Mouse (Mus musculus) midbrain, embryonic 13.5 days (tissue): Measurements from ENCODE around the gene Asap3. TPM values are rescaled to one million over a fixed set of nuclear protein-coding genes. Genes with fewer than 3 reads are reported as not detected.

Experiments used
- ATAC-seq: fragments of 200-750 bp; cut with Nextera tagmentation; 2 replicates; pipeline ENCODE4 v1.8.0; 2017; ENCODE audit warnings: mild to moderate bottlenecking, moderate TSS enrichment, moderate library complexity
- H3K27ac ChIP-seq: fragments of 300-500 bp; sonication (generic); 2 replicates; pipeline ENCODE4 v1.5.1; 2015; ENCODE audit warnings: inconsistent platforms, mild to moderate bottlenecking, moderate library complexity
- H3K27me3 ChIP-seq: fragments of 300-500 bp; sonication (generic); 2 replicates; pipeline ENCODE4 v1.6.1; 2015; ENCODE audit warnings: mild to moderate bottlenecking, inconsistent platforms
- H3K36me3 ChIP-seq: fragments of 300-500 bp; sonication (generic); 2 replicates; pipeline ENCODE4 v1.6.1; 2015; ENCODE audit warnings: mild to moderate bottlenecking, inconsistent platforms
- H3K4me1 ChIP-seq: fragments of 300-500 bp; sonication (generic); replicated peaks from 2 replicates; pipeline ENCODE4 v1.6.1; 2015; ENCODE audit warnings: inconsistent platforms
- H3K4me2 ChIP-seq: fragments of 300-500 bp; sonication (generic); replicated peaks from 2 replicates; pipeline ENCODE4 v1.6.1; 2015; ENCODE audit warnings: moderate library complexity, mild to moderate bottlenecking, inconsistent platforms
- H3K4me3 ChIP-seq: fragments of 300-500 bp; sonication (generic); replicated peaks from 2 replicates; pipeline ENCODE4 v1.5.1; 2015; ENCODE audit warnings: mild to moderate bottlenecking, inconsistent platforms
- H3K9ac ChIP-seq: fragments of 300-500 bp; sonication (generic); replicated peaks from 2 replicates; pipeline ENCODE4 v1.6.1; 2015; ENCODE audit warnings: mild to moderate bottlenecking, inconsistent platforms
- H3K9me3 ChIP-seq: fragments of 300-500 bp; sonication (generic); 2 replicates; pipeline ENCODE4 v1.6.1; 2016; ENCODE audit warnings: mild to moderate bottlenecking, inconsistent platforms
- WGBS: fragments of 180-500 bp; shearing (Covaris S2); methylation state at CpG from one replicate; pipeline ENCODE4 v1.1.7; 2015; 5-methylcytosine and 5-hydroxymethylcytosine counted together
- polyA plus RNA-seq: library from polyadenylated mRNA; unstranded; fragments of >200 nt; fragmentation: Nextera tagmentation; extraction: Ambion mirVana; gene quantifications from 2 replicates; pipeline ENCODE4 v1.2.1, GENCODE M21; 2015

Asap3 gene
- polyA plus RNA-seq, 1 experiment from 2014 or later, result 4.5 TPM

GRCm38 (mm10) chr4:136247386-136247728, 41.2 kb downstream of the Asap3 start:
- no peak overlapping the region for H3K27ac ChIP-seq
- 0 out of 2 replicates have a peak overlapping the region, but pooled peaks have one; percentile 28 for H3K9ac ChIP-seq
- H3K4me1 ChIP-seq, result peaks cover 35% of the 10 kb centered on the region
- no peaks in the 10 kb centered on the region for H3K9me3 ChIP-seq
- no peaks in the 10 kb centered on the region for H3K36me3 ChIP-seq
- 0 out of 2 replicates have a peak, but pooled peaks have one; percentile 6 for ATAC-seq
- H3K4me2 ChIP-seq, result peak overlapping the region; percentile 67
- peak overlapping the region; percentile 39 for H3K4me3 ChIP-seq
- peaks cover 79% of the 10 kb centered on the region for H3K27me3 ChIP-seq
- WGBS, result 2% methylated on average over 14 of the region's 14 CpGs

- WGBS, result under 1% methylated on average over 46 of the region's 46 CpGs
- H3K4me3 ChIP-seq, result peak within 1 kb of the TSS; percentile 39
- peaks cover 79% of the 10 kb centered on the region for H3K27me3 ChIP-seq
- peaks cover 35% of the 10 kb centered on the region for H3K4me1 ChIP-seq
- no peaks in the 10 kb centered on the region for H3K36me3 ChIP-seq
- peak; percentile 37; the same call in 1 of the 2 replicates for ATAC-seq
- peak within 1 kb of the TSS; percentile 67 for H3K4me2 ChIP-seq
- H3K9ac ChIP-seq, result 0 out of 2 replicates have a peak within 1 kb of the TSS, but pooled peaks have one; percentile 28
- H3K27ac ChIP-seq, result no peak within 1 kb of the TSS
- no peaks in the 10 kb centered on the region for H3K9me3 ChIP-seq
Measured at GRCm38 (mm10) chr4:136247729-136248463, 41.7 kb downstream of the Asap3 start, which contains the start of gene Tcea3. Gene Tcea3 (plus strand): TSS chr4:136247729.

- no peak for ATAC-seq
- Histone ChIP-seq H3K27me3 (peaks cover 84% of the 10 kb centered on the region), H3K36me3 (no peaks in the 10 kb centered on the region), H3K27ac (no peak overlapping the region), H3K9me3 (no peaks in the 10 kb centered on the region), H3K9ac (0 out of 2 replicates have a peak overlapping the region, but pooled peaks have one; percentile 28), H3K4me3 (peak overlapping the region; percentile 39), H3K4me1 (peaks cover 35% of the 10 kb centered on the region), H3K4me2 (peak overlapping the region; percentile 67)
- WGBS, result under 1% methylated on average over 37 of the region's 37 CpGs
Measured at GRCm38 (mm10) chr4:136248464-136249331, 42.5 kb downstream of the Asap3 start.

GRCm38 (mm10) chr4:136249332-136249647, 43.1 kb downstream of the Asap3 start:
- 2% methylated on average over 11 of the region's 11 CpGs for WGBS
- ATAC-seq, result no peak
- Histone ChIP-seq H3K4me1 (peaks cover 35% of the 10 kb centered on the region), H3K27ac (no peak overlapping the region), H3K4me2 (0 out of 2 replicates have a peak overlapping the region, but pooled peaks have one; percentile 67), H3K9me3 (no peaks in the 10 kb centered on the region), H3K27me3 (peaks cover 80% of the 10 kb centered on the region), H3K36me3 (no peaks in the 10 kb centered on the region), H3K4me3 (0 out of 2 replicates have a peak overlapping the region, but pooled peaks have one; percentile 39), H3K9ac (no peak overlapping the region)

- Histone ChIP-seq H3K36me3 (no peaks in the 10 kb centered on the region), H3K9ac (no peak overlapping the region), H3K27me3 (peaks cover 75% of the 10 kb centered on the region), H3K27ac (no peak overlapping the region), H3K4me1 (peaks cover 35% of the 10 kb centered on the region), H3K9me3 (no peaks in the 10 kb centered on the region), H3K4me3 (no peak overlapping the region), H3K4me2 (no peak overlapping the region)
- 44% methylated on average over 9 of the region's 9 CpGs for WGBS
- ATAC-seq, result no peak
Measured at GRCm38 (mm10) chr4:136249780-136250179, 43.6 kb downstream of the Asap3 start.

- ATAC-seq, result no peak
- Histone ChIP-seq H3K27me3 (peaks cover 14% of the 10 kb centered on the region), H3K9ac (no peak overlapping the region), H3K36me3 (no peaks in the 10 kb centered on the region), H3K4me3 (no peak overlapping the region), H3K4me2 (no peak overlapping the region), H3K4me1 (0 out of 2 replicates have a peak, but pooled peaks cover 5% of the 10 kb centered on the region), H3K27ac (no peak overlapping the region), H3K9me3 (no peaks in the 10 kb centered on the region)
- 61% methylated on average over 6 of the region's 6 CpGs for WGBS
Measured at GRCm38 (mm10) chr4:136255919-136256318, 49.8 kb downstream of the Asap3 start.

GRCm38 (mm10) chr4:136256696-136257095, 50.5 kb downstream of the Asap3 start:
- Histone ChIP-seq H3K27me3 (peaks cover 8% of the 10 kb centered on the region; the same call in 1 of the 2 replicates), H3K9me3 (no peaks in the 10 kb centered on the region), H3K27ac (no peak overlapping the region), H3K9ac (no peak overlapping the region), H3K4me1 (0 out of 2 replicates have a peak, but pooled peaks cover 5% of the 10 kb centered on the region), H3K4me2 (no peak overlapping the region), H3K4me3 (no peak overlapping the region), H3K36me3 (no peaks in the 10 kb centered on the region)
- ATAC-seq, result no peak
- WGBS, result 89% methylated on average over 10 of the region's 10 CpGs

GRCm38 (mm10) chr4:136259916-136260315, 53.8 kb downstream of the Asap3 start:
- 52% methylated on average over 3 of the region's 3 CpGs for WGBS
- Histone ChIP-seq H3K4me2 (no peak overlapping the region), H3K9ac (no peak overlapping the region), H3K27ac (no peak overlapping the region), H3K36me3 (no peaks in the 10 kb centered on the region), H3K9me3 (no peaks in the 10 kb centered on the region), H3K27me3 (no peaks in the 10 kb centered on the region), H3K4me3 (no peak overlapping the region), H3K4me1 (0 out of 2 replicates have a peak, but pooled peaks cover 5% of the 10 kb centered on the region)
- ATAC-seq, result no peak

GRCm38 (mm10) chr4:136260491-136261180, 54.5 kb downstream of the Asap3 start:
- 39% methylated on average over 10 of the region's 10 CpGs for WGBS
- no peaks in the 10 kb centered on the region for H3K36me3 ChIP-seq

GRCm38 (mm10) chr4:136261912-136262311, 55.7 kb downstream of the Asap3 start:
- Histone ChIP-seq H3K27ac (no peak overlapping the region), H3K4me1 (0 out of 2 replicates have a peak, but pooled peaks cover 5% of the 10 kb centered on the region), H3K9me3 (no peaks in the 10 kb centered on the region), H3K4me3 (no peak overlapping the region), H3K4me2 (no peak overlapping the region), H3K27me3 (no peaks in the 10 kb centered on the region), H3K36me3 (no peaks in the 10 kb centered on the region), H3K9ac (no peak overlapping the region)
- ATAC-seq, result no peak
- 83% methylated on average over 10 of the region's 10 CpGs for WGBS

More at GRCm38 (mm10) chr4:136260491-136261180, 54.5 kb downstream of the Asap3 start:
- Histone ChIP-seq H3K4me1 (0 out of 2 replicates have a peak, but pooled peaks cover 5% of the 10 kb centered on the region), H3K4me3 (no peak overlapping the region), H3K27ac (no peak overlapping the region), H3K9me3 (no peaks in the 10 kb centered on the region), H3K9ac (no peak overlapping the region), H3K27me3 (no peaks in the 10 kb centered on the region), H3K4me2 (no peak overlapping the region)
- ATAC-seq, result peak; percentile 62; the same call in 1 of the 2 replicates

GRCm38 (mm10) chr4:136263555-136263954, 57.4 kb downstream of the Asap3 start:
- WGBS, result 92% methylated on average over 4 of the region's 4 CpGs
- no peak overlapping the region for H3K4me2 ChIP-seq
- 0 out of 2 replicates have a peak, but pooled peaks cover 5% of the 10 kb centered on the region for H3K4me1 ChIP-seq
- no peak for ATAC-seq
- H3K36me3 ChIP-seq, result no peaks in the 10 kb centered on the region
- H3K9ac ChIP-seq, result no peak overlapping the region
- H3K27me3 ChIP-seq, result no peaks in the 10 kb centered on the region
- H3K4me3 ChIP-seq, result no peak overlapping the region
- no peaks in the 10 kb centered on the region for H3K9me3 ChIP-seq
- no peak overlapping the region for H3K27ac ChIP-seq
